Mouse (Mus musculus): ENCODE results near the gene 1700092M07Rik.

1700092M07Rik gene

DNA sequence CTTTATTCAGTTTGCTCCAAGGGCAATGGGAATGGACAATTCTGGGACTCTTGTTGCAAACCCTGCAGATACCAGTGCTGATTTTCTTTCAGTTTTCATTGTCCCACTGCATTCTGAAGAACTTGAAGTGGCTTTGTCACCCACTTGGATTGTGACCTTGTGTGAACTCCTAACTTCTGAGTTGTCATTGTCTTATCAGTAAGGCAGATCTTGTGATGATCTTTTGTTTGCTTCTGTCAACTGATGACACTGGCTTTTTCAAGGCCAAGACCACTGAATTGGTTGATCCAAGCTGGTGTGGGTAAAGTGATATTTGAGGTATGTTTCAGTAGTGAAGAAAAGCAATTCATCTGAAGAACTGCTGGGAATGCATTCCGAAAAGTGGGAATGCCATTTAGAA is 4.9 kb downstream of the 1700092M07Rik start:
- DNase-seq: no peak

GRCm38 (mm10) chr19:8747368-8747767 is 6.8 kb downstream of the 1700092M07Rik start:
- no peak for DNase-seq

DNA sequence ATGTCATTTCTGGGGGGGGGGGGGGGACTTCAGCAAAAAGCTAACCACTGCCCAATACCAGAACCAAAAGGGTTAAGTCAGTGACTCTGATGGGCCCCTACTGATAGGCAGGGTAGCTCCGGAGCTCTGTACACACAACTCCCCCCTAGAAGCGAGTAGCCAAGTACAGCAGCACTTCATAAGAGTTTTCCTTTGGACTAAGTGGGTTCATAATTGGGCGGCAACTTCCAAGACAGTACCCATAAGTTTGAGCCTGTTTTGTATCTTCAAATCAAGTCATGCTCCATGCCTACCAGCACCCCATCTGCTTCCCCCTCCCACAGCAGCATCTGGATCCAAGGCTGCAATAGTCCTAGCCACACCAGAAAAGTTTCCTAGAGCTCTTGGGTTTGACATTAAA is 15.1 kb downstream of the 1700092M07Rik start:
- DNase-seq: no peak

DNA sequence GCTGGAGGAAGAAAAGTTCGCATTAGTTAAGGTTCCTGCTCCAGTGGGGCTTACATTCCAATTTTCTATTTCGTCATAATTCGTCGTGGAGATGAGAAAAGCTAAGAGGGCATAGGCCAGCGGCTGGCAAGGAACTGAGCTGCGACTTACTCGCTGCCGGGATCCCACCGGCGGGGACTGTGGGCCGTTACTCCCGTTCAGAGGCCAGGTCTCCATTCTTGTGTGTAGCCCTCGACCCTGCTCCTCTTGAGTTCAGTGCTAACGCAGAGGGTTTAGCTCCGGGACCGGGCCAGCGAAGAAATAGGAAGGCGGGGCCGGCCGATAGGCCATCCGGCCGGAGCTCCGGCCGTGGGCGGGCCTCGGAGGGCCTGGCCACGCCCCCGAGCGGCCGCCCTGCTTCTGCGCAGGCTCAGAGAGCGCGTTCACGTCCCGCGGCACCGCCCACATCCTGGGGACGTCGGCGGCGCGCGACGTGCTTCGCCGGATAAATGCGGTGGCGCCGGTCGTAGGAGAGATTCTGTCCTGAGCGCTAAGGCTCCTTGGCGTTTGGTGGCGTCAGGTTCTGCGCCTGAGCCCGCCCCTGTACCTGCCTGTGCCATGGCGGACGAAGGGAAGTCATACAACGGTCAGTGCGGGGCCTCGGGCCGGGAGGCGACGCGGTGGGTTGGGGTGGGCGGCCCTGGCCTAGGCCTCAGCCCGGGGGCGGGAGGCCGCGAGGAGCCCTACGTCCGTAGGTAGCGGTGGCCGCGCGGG is 16.3 kb downstream of the 1700092M07Rik start, which contains the start of gene Nxf1:
Nxf1 (plus strand) TSS at position 439 of the 753 bp plus-strand sequence.
- DNase-seq: peak; percentile 98

DNA sequence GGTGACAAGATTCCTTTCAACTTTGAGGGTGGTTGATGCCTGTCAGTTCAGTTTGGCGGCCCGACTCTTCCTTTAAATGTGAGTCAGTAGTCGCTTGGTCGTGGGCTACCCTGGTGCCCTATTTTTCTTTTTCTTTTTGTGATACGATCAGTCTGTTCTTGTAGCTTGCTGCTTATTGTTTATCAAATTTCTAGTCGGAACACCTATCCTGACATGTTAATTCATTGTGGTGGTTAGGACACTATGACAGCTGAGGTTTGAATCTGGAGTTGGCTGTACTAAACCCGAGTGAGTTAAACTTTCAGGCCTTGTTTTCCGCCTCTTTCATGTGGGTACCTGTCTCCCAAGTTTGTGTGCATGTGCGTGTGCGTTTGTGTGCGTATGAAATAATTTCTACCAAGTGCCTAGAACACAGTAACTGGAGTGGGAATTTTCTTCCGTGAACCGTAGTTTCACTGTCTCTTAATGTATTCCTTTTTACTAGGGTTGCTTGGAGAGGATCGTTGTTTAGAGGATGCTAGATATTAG is 17.0 kb downstream of the 1700092M07Rik start:
- no peak for DNase-seq

- no peak for DNase-seq
These were observed 18.4 kb downstream of the 1700092M07Rik start for GRCm38 (mm10) chr19:8758899-8759298.

DNA sequence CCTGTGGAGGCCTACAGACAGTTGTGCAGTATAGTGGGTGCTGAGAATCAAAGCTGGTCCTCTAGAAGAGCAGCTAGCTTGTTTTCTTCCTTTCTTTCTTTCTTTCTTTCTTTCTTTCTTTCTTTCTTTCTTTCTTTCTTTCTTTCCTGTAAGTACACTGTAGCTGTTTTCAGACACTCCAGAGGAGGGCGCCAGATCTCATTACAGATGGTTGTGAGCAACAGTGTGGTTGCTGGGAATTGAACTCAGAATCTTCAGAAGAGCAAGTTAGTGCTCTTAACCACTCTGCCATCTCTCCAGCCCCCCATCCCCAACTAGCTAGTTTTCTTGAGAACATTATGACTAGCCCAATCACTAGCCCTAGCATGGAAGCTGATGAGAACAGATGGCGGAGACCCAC is 20.2 kb downstream of the 1700092M07Rik start:
- no peak for DNase-seq

GRCm38 (mm10) chr19:8763276-8763675 is 22.8 kb downstream of the 1700092M07Rik start:
- DNase-seq: no peak

- no peak for DNase-seq
These were observed 25.0 kb downstream of the 1700092M07Rik start for GRCm38 (mm10) chr19:8765562-8765961.

DNA sequence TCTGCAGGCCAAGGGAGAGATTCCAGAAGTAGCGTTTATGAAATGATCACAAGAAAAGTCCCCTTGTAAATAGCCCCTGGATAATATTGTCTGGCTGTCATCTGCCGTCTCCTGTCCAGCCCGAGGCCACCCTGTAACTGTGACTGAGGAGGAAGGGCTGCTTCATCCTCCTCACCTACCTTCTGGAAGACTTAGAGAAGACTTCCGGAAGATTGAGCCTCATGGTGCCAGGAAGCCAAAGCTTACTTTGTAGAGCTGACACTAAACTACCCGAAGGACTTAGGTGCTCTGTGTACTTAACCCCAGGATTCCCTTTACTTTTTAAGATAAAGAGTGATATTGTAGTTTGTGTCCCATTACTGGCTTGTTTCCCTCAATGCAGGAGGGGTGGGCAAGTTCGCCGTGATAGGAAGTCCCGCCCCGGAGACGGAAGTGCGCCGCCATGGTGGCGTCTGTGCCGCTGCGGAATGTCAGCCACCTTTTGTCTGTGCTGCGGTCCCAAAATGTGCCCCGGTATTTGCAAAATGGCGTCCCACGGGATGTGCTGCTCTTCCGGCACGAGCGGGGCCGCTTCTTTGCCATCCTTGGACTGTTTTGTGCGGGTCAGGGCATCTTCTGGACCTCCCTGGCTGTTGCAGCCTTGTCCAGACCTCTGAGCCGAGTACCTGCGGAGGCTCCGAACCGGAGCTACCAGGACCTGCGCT is 30.2 kb downstream of the 1700092M07Rik start, which contains the start of gene Tmem223:
Tmem223 (plus strand) TSS at position 430 of the 704 bp plus-strand sequence.
- peak; percentile 90 for DNase-seq

GRCm38 (mm10) chr19:8772996-8773395 is 32.5 kb downstream of the 1700092M07Rik start:
- DNase-seq: no peak

GRCm38 (mm10) chr19:8773409-8773808 is 32.9 kb downstream of the 1700092M07Rik start:
- no peak for DNase-seq

DNA sequence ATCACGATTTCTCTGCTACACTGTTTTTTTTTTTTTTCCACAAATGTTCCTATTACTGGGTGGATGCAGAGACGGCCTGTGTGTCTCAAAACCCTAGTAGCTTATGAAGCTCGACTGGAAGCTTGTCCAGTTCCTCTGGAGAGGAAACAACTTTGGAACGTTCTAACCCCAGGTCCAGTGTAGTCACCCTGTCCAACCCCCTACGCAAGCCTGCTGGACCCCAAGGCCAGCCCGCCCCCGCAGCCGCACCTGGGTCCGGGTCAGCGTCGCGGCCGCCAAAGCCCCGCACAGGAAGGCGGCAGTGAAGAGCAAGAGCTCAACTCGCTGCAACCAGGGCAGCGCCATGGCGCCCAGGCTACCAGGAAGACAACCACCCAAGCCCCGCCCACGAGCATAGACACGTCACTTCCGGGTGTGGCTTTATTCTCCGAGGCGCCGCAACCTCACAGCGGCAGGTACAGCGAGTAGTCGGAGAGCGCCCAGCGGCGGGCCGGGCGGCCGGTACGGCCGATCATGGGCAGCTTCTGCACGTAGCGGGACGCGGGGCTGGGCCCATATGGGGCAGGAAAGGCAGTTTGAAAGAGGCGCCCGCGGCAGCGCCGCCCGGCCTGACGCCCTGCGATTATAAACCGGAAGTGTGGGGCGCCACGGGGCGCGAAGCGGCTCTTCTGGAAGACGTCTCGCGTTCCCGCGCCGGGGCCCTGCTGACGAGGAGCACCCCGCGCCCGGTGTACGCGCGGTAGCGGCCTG is 33.7 kb downstream of the 1700092M07Rik start, which contains the start of gene Tmem179b:
Tmem179b (minus strand) TSS at position 382 of the 750 bp plus-strand sequence.
- DNase-seq: peak; percentile 98

DNA sequence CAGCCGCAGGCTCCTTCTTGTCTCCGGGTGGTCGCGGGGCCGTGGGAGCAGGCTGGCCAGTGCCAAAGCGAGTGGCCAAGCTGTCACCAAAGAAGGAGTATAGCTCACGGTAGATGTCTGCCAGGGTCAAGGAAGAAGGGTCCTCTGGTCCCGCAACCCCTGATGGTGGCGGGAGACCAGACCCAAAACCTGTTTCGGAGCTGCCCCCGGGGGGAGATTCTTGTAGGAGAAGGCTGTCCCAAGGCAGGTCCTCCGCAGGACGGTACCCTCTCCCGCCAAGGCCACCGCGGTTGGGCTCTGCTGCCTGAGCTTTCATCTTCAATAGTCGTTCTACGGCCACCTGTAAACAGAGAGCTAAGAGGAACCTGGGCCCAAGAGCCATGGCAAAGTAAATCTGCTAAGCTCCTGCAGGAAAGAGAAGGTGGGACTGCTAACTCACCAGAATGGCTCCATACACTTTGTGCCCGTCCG is 34.5 kb downstream of the 1700092M07Rik start:
- peak; percentile 59 for DNase-seq

GRCm38 (mm10) chr19:8786008-8786781 is 45.7 kb downstream of the 1700092M07Rik start, which contains the start of gene Taf6l:
Taf6l (minus strand) TSS chr19:8786417.
- peak; percentile 95 for DNase-seq

GRCm38 (mm10) chr19:8788521-8788920 is 48.0 kb downstream of the 1700092M07Rik start:
- DNase-seq: no peak

DNA sequence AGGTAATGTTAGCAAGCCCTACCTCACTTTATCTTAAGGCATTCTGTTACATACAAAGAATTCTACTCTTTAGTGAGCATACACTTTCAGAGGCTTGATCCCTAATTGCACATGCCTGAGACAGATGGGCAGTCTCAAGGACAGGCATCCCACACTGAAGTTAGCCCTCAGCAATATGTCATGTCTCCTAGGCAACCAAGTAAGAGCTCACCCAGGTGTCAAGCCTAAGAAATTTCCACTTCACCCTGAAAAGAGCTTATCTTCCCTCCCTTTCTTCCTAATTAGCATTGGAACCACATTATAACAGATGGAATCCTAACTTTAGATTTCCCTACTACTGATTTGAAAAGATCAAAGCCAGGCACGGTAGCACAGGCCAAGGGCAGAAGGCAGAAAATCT is 48.7 kb downstream of the 1700092M07Rik start:
- DNase-seq: no peak

DNA sequence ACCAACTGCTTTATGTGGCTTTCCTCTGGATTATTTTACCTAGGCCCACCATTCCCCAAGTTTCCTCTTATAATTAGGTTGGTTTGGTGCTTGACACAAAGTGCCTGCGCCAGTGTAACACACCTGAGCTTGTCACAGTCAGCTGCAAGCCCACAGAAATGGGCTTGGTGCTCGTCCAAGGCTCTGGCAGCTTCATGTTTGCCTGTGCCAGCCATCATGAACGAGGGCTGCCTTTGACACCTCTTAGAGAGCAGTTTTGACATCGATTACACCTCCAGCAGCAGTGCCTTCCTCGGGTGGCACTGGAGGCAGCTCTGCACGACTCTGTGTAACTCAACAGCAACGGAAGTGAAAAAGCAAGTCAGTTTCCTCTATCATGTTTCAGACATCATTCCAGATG is 49.7 kb downstream of the 1700092M07Rik start:
- no peak for DNase-seq
